Mouse (Mus musculus) lung, adult 2 months (tissue): ENCODE measurements around the gene Fbxo7.

ENCODE experiments used
- CTCF ChIP-seq: fragments of 200-500 bp; IDR thresholded peaks from 2 replicates; pipeline ENCODE4 v1.5.1; 2011; ENCODE audit warnings: mild to moderate bottlenecking, low read length, control low read depth; ENCODE audit not compliant: insufficient read depth
- POLR2A ChIP-seq: fragments of 200-500 bp; IDR thresholded peaks from 2 replicates; pipeline ENCODE4 v1.6.1; 2011; ENCODE audit warnings: low read depth, mild to moderate bottlenecking, control low read depth, low read length, borderline replicate concordance; ENCODE audit errors: extremely low read depth

- TF ChIP-seq CTCF (no peak), POLR2A (no peak)
Measured at GRCm38 (mm10) chr10:86100281-86100851, 78.6 kb downstream of the Fbxo7 start.
